Mouse (Mus musculus): ENCODE results near the gene Gpbar1.

The Gpbar1 gene

DNA sequence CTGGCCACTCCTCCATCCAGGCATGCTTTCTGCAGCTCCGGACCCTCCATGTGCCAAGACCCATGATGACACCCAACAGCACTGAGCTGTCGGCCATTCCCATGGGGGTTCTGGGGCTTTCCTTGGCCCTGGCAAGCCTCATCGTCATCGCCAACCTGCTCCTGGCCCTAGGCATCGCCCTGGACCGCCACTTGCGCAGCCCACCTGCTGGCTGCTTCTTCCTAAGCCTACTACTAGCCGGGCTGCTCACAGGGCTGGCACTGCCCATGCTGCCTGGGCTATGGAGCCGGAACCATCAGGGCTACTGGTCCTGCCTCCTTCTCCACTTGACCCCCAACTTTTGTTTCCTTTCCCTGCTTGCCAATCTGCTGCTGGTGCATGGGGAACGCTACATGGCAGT, at the start of gene Gpbar1:
Gene Gpbar1 (plus strand): TSS at position 13 of the 400 bp plus-strand sequence.
- no peak for DNase-seq (ENCODE audit: low read depth)

DNA sequence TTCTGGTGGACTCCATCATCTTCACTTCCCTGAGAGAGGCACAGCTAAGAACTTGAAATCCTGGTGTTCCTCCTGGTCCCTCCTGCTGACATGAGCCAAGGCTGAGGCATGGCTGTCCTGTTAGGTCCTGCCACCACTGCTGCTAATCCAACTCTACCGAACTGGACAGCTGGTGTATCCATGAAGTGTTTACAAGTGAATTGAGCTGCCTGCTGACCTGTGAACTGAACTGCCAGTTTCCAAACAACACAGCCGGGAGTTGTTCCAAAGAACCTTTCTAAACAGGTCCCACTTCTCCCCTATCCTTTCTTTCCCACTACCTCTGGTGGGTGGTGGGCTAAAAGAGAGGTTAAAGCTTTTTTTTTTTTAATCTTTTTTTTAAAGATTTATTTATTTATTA, 48.4 kb upstream of the Gpbar1 start:
- no peak for DNase-seq (ENCODE audit: low read depth)

DNA sequence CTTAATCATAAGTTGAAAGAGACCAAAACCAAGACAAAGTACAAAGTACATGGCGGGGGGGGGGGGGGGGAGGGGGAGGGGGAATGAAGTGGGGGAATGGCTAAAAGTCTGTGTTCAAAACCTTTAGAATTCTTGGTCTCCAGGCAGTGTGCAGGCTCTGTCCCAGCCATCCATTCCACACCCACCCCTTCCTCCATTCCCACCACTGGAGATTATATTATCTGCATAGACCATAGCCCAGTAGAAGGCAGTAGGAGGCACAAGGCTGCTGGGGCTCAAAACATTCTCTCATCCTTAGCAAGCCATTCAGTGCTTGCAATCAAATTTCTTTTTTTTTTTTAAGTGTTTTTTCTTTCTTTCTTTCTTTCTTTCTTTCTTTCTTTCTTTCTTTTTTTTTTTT, 47.4 kb upstream of the Gpbar1 start:
- no peak for DNase-seq (ENCODE audit: low read depth)

DNA sequence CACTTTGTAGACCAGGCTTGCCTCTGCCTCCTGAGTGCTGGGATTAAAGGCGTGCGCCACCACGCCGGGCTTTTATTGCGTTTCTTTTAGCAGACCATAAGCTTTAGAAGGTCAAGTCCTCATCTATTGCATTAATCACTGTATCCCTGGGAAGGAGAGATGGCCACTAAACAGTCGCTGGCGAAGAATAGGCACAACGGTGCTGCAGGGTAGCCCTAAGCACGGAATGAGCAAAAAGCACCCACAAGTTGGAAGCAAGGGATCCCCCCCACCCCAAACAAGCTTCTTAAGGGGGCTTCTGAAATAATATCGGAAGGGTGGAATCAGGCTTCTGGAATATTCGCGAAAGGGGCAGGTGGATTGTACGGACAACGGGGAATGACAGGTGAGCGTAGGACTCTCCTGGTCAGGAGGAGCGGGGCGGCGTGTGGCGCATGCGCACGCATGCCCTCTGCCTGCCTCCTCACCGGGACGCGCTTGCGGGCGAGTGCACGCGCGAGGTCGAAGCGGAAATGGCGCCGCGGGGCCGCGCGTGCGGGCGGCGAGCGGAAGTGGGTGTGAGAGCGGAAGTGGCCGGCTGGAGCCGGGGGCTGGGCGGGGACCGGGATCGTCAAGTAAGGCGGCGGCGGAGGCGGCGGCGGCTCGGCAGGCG, 42.3 kb upstream of the Gpbar1 start, which contains the start of gene Arpc2:
Gene Arpc2 (plus strand): TSS at position 147 of the 652 bp plus-strand sequence.
- peak; percentile 87 for DNase-seq (ENCODE audit: low read depth)

DNA sequence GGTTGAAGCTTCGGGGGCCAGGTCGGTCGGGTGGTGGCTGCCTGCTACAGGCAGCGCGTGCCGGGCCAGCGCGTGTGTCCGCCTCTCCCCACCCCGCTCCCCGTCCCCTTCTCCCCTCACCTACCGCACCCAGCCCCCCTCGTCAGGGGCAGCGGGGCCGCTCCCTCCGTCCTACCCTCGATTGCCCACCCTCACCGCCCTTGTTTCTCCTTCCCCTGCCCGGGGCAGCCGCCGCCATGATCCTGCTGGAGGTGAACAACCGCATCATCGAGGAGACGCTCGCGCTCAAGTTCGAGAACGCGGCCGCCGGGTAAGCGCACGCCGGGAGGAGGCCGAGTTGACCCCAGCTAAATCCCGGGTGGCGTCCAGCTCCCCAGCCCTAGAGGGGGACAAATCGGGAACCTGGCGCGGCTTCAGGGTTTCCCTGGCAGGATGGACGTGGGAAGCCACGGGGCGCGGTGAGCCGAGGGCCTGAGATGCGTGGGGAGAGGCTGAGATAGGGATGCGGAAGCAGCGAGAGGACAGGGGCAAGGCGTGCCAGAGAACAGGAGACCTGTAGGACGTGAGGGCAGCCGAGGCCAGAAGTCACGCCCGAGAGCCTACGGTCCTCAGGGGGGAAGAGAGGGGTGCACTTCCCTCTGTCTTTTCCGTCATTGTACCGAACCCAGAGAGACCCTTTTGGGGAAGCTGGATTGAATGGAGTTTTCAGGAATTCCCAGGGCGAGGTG, 41.6 kb upstream of the Gpbar1 start:
- no peak for DNase-seq (ENCODE audit: low read depth)

DNA sequence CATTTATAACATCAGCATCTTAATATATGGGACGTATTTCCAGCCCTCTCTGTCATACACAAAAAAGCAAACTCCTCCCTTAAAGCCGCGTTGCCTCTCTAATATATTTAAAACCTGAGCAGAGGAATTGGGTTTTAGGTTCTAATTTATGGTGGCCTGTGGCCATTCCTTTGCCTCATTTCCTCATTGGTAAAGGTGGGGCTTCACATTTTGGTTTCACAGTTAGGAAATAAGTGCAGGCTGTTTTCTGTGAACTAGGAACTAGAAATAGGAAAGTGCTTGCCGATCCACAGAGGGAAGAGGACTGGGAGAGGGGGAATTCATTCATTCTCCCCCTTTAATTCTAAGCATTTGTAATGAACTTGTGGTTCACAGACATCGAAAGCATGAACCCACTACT, 40.7 kb upstream of the Gpbar1 start:
- no peak for DNase-seq (ENCODE audit: low read depth)

DNA sequence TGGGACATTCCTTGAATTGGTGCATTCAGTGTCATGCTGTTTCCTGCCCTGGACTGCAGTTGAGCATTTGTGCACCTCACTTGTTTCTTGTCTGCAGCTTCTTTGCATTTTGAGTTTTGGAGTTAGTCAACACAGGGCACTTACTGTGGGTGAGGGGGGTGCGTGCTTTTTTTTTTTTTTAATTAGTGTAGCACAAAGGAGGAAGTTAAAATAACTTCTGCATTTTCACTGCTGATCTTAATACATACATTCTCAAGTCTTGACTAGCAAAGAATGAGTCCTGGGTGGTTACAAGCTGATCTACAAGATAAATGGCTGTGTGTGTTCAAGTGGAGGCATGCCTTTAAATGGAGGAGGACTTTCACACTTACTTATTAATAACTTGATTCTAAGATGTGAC, 40.2 kb upstream of the Gpbar1 start:
- DNase-seq (ENCODE audit: low read depth) = no peak

DNA sequence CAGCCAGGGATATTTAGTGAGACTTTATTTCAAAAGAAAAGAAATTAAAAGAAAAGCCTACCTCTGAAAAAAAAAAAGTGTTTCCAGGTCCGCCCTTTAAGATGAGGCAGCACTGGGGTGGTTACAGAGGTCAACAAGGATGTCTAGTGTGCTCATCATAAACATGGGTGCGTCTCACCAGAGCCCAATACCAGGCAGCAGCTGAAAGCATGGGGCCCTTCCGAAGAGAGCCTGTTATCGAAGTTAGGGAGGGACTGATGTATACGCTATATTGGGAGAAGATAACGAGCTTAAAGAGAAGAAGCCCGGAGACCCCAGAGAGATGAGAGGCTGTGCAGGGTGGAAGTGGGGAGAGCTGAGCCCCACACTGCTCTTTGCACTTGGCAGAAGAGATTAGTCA, 39.2 kb upstream of the Gpbar1 start:
- no peak for DNase-seq (ENCODE audit: low read depth)

DNA sequence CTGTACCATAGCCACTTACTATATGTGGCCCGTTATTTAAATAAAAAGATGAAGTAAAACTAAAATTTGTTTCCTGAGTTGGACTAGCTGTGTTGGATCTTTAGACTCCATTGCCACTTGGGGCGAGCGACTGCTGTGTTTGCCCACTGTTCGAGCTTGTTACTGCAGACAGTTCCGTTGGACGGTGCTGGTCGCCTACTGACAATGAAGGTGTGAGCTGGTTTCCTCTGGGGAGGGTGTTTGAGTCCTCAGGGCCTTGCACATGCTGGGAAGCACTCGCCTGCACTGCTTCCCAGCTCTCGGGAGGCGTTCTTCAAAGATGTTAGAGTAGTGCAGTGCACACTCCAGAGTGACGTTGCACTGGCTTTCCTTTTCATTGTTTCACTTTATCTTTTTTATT, 38.7 kb upstream of the Gpbar1 start:
- DNase-seq (ENCODE audit: low read depth) = no peak

DNA sequence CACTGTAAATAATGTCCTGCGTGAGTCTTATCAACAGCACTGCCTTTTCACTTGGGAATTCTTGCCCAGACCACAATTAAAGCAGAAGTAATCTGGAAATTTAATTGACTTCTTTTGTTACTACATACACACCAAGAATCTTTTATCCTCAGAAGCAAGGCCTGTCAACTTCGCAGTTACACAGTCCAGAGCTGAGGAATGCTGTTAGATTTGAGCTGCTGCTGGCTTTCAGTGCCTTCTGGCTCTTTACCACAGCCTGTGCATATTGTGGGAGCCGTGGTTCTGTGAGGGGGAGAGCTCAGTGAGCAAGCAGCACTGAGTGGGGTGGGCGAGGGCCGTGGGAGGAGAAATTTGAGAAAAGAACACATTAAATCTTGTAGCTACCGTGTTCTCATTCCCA, 38.0 kb upstream of the Gpbar1 start:
- DNase-seq (ENCODE audit: low read depth) = no peak

DNA sequence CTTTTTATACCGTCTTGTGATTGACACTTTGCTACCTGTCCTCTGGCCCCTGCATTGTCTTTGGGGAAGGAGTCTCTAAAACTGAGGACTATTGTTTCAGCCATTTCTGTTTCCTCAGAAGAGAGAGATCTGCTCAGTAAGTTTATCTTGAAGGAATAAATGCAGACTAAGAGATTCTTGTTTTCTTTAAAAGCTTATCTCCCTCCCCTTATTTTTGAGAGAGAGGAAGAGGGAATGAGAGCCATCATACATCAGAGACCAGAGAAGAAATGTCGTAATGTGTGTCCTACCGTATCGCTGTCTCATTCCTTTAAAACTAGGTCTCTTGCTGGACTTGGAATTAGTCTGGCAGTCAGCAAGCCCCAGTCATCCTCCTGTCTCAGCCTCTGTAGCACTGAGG, 37.5 kb upstream of the Gpbar1 start:
- DNase-seq (ENCODE audit: low read depth) = no peak

DNA sequence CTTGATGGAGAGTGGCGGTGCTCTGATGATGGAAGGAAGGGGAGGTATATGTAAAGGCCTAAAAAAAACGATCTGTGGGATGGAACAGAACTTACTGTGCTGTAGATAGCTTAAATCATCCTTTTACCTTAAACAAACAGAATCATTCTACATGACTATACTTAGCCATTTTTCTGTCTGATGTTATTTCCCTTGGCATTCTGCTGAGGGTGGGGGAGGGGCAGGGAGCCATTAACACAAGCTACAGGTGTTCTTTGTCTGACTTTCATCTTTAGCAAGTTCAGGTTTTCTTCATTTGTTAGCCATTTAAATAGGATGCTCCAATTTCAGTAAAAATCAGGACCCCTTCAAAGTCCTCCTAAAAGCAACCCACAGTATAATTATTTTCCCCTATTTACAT, 32.8 kb upstream of the Gpbar1 start:
- DNase-seq (ENCODE audit: low read depth) = no peak

DNA sequence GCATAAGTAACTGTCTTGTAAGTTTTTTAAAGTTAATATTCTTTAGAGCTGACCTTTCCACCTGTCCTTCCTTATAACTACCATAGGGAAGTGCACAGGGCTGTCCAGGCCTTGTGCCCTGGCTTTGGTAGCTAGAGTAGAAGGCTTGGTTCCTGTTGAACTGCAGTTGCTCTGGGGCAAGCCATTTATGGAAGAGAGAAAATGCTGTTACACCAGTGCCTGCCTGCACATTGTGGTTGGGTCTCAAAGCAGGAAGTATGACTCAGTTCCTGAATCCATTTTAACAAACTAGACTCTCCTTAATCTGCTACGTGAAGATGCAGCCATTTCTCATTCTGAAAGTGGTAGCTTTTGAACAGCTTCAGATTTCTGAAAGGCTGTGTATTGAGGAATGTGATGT, 29.6 kb upstream of the Gpbar1 start:
- peak; percentile 53 for DNase-seq (ENCODE audit: low read depth)

DNA sequence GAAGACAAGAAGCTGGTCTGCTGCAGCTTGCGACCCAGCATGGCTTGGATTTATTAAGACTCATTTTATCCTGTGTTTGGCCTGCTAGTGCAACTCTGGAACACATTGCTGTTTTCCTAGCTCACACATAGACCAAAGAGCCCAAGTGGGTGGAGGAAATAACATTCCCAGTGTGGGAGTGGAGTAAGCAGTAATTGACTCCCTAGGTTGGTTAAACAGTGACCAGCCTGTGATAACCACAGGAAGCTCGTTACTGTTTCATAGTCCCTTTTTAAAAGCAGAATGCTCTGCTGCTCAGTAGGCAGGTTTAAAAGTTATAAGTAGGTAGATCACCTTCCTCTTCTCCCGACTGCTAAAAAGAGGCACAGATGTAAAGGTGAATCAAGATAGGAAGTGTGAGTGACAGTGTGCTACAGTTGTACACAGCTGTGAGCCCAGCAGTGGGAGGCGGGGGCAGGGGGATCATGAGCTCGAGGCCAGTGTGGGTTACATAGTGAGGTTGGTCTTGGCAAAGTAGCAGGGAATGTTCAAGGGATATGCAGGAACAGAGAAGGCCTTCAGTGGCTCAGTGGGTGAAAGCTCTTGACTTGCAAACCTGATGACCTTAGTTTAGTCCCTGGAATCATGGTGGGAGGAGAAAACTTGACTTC, 28.9 kb upstream of the Gpbar1 start:
- DNase-seq (ENCODE audit: low read depth) = peak; percentile 49

DNA sequence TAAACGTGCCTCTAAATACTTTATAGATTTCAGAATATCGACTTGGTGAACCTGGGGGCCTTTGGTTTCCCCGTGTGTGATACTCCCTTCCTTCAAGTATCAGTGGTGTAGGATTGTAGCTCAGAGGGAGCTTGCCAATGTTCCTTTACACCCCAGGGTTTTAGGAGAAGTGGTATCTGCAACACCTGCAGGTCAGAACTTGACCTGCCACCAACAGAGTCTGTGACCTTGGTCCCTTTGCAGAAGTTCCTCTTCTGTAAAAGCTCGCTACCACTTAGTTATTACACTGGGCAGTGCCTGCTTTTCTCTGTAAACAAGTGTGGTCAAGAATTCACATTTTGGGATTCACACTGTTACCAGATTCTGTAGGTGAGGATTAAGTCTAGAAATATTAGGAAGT, 28.3 kb upstream of the Gpbar1 start:
- no peak for DNase-seq (ENCODE audit: low read depth)

DNA sequence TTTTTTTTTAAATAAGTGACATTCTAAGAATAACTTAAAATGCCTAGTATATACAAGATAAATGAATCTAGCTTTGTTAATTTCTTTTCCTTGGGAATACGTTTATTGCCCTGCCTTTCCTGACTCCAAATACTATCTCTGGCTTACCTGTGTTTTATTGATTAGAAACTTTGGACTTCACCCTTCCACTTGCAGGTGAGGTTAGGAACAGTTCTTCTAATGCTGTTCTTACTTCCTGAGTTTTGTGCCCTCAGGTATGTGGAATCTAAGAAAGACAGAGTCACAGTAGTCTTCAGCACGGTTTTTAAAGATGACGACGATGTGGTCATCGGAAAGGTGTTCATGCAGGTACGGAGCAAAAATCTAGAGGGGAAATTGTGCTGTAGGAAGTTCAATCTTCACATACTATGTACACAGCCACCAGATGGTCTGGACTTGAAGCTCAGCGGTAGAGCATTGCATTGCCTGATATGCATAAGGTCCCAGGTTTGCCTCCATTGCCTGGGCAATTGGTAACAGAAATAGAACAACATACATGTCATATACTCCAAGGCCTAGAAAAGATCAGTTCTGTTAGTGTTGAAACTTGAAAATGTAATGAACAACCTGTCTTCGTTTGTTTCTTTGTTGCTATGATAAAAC, 22.5 kb upstream of the Gpbar1 start:
- no peak for DNase-seq (ENCODE audit: low read depth)

DNA sequence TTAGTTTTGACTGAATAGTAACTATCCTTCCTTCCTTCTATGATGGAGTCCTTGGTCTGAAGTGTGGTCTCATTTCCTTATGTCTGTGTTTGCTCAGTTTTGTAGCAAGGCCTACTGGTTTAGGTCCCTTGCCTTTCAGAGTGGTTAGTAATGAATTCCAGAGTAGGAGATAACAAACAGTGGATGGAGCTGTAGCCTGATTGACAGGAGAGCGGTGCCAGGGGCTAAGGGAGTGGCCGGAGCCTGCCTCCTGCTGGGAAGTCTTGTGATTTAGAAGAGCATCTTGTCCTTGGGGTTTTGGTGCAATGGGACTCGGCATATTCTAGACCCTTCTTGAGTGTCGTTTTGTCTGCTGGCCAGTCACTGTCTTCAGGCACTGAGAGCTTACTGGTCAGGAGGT, 21.6 kb upstream of the Gpbar1 start:
- no peak for DNase-seq (ENCODE audit: low read depth)

DNA sequence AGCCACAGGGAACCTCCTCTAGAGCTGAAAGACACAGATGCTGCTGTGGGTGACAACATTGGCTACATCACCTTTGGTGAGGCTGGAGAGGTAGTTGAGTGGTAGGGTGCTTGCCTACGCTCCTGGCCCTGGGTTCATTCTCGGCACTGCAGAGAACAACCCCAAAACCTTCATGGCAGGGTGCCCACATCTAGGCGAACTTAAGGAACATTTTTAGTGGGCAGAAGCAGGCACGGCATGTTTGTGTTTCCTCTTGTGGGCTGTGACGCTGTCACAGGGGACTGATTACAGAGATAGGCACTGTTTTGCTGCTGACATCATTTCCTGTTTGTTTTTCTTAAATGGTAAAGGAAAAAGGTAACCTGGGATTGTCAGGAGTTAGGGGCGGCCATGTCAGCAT, 15.8 kb upstream of the Gpbar1 start:
- no peak for DNase-seq (ENCODE audit: low read depth)

DNA sequence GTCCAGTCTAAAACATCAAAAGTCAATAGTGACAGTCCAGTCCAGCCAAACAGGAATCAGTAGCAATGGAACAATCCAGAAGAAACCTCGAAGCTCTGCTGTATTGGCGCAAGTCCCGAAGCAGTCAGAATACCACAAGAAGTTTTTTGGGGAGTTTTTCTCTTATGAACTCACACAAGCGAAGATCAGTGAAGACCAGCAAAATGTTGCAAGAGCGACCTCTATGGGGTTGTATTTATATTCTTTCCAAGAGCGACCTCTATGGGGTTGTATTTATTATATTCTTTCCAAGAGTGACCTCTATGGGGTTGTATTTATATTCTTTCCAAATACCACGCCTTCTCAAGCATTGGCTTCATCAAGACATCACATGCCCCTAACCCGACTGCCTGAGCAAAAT, 9.6 kb upstream of the Gpbar1 start:
- DNase-seq (ENCODE audit: low read depth) = no peak

DNA sequence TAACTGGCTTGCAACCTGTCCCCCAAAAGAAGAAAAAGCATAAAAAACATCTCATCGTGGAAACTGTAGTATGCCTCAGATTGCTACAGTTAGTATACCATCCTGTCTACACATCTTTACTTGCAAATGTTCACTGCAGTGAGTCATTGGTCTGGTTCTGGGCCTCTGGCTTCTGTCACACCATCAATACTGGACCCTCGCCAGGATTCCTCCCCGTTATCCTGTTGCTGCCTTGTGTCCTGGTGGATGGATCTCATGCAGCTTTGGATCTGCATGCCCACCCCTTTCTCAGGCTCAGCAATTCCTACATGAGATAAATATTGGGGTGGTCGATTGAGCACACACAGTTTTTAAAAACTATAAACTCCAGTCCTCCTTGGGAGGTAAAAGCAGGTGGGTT, 6.7 kb upstream of the Gpbar1 start:
- no peak for DNase-seq (ENCODE audit: low read depth)

DNA sequence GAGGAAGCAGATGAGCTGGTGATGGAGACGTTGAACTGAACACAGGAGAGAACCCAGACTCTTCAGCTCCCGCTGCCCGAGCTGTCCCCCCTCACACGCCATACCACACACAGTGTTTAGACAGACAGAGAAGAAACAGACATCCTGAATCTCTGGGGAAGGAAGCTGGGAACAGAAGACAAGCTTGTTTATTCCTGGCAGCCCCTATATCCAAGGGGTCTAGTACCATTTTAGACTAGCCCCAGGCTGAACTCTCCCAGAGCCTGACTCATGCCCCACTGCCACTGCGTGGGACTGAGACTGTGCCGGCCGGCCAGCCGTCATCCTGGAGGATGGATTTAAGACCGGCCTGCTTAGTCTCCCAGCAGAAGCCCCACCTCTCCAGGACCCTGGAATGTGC, 3.3 kb upstream of the Gpbar1 start:
- no peak for DNase-seq (ENCODE audit: low read depth)

DNA sequence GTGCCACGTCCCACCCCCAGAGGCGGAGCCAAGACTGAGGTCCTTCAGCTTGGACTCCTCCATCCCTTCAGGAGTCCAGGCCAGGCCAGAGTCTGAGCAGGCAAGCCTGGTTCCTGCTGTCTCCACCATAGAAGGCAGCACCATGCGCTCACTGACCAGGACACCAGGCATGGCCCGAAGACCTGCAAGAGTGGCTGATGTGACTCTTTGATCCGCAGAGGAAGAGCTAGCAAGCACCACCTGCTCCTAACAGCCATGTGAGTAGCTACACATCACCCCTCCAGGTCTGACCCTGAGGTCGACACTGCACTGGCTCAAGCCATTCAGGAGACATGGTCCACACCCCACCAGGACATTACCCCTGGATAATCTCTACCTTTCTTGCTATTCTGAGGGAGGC, 1.3 kb upstream of the Gpbar1 start:
- DNase-seq (ENCODE audit: low read depth) = no peak

Measured in fibroblast of lung, adult 2 months (primary cell).